Mouse (Mus musculus) lung, adult 10 weeks (tissue): ENCODE results near the gene BC147527. TPM values are rescaled to one million over a fixed set of nuclear protein-coding genes. Genes with fewer than 3 reads are reported as not detected.

Experiments used
- polyA plus RNA-seq: library from polyadenylated mRNA; stranded (reverse); fragments of 350-450 nt; fragmentation: Illumina TruSeq; extraction: RNeasy Lipid Tissue Mini Kit (QIAGEN cat#74804); gene quantifications from one replicate; pipeline ENCODE4 v1.2.3, GENCODE M21; 2014; ENCODE audit warnings: low read depth, low replicate concordance; ENCODE audit not compliant: insufficient read depth

BC147527 gene
- polyA plus RNA-seq: 3.8 TPM

GRCm38 (mm10) chr13:120299991-120300442, at the start of gene BC147527:
BC147527 (plus strand) TSS chr13:120300392.

DNA sequence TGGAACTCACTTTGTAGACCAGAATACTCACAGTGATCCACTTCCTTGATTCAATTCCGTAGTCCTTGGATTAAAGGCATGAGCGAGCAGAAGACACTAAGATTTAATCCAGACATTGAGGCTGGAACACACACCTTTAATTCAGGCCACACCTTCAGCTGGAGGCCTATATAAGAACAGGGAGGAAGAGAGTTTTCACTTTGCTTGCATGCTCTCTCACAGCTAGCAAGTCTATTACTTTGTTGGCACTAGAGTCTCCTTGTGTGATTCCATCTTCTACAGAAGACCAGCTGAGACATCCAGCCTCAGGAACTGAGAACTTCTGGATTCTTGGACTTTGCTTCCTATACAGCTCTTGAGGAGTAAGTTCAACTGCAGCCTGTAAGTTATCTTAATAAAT, 37.3 kb upstream of the BC147527 start, which contains the start of gene AF067061:
Gene AF067061, plus strand, starts transcription at position 245 of the 400 bp plus-strand sequence.

GRCm38 (mm10) chr13:120316578-120316977, 16.4 kb downstream of the BC147527 start, which contains the start of gene Tcstv3:
Tcstv3 (plus strand) TSS chr13:120316878.

Other genes starting within 250 kb of the BC147527 start
- 4.8 TPM for gene Gm21188, start 248.2 kb upstream of the BC147527 start, polyA plus RNA-seq
- not detected for gene Gm20767, start 160.1 kb upstream of the BC147527 start, polyA plus RNA-seq
- not detected for gene Gm21818, start 128.0 kb upstream of the BC147527 start, polyA plus RNA-seq
- 1.9 TPM for gene Gm21762, start 84.4 kb upstream of the BC147527 start, polyA plus RNA-seq
- not detected for gene Gm21731, start 61.3 kb upstream of the BC147527 start, polyA plus RNA-seq
- gene AF067061, start 37.3 kb upstream of the BC147527 start, polyA plus RNA-seq: not detected
- not detected for gene Tcstv3, start 16.5 kb downstream of the BC147527 start, polyA plus RNA-seq